Mouse (Mus musculus): ENCODE measurements around the gene Arhgef3.

Arhgef3 gene

GRCm38 (mm10) chr14:27303294-27303693 lies 188.6 kb downstream of the Arhgef3 start:
- DNase-seq (ENCODE audit: low read depth in 2 of 2, low spot score in 2 of 2): no peak

GRCm38 (mm10) chr14:27304408-27304807 lies 189.7 kb downstream of the Arhgef3 start:
- no peak for DNase-seq (ENCODE audit: low read depth in 2 of 2, low spot score in 2 of 2)

GRCm38 (mm10) chr14:27308761-27309160 lies 194.1 kb downstream of the Arhgef3 start:
- no peak for DNase-seq (ENCODE audit: low read depth in 2 of 2, low spot score in 2 of 2)

GRCm38 (mm10) chr14:27310559-27311242 lies 196.0 kb downstream of the Arhgef3 start:
- DNase-seq (ENCODE audit: low read depth in 2 of 2, low spot score in 2 of 2): no peak

GRCm38 (mm10) chr14:27312380-27312779 lies 197.7 kb downstream of the Arhgef3 start:
- no peak for DNase-seq (ENCODE audit: low read depth in 2 of 2, low spot score in 2 of 2)

- no peak for DNase-seq (ENCODE audit: low read depth in 2 of 2, low spot score in 2 of 2)
Observed at GRCm38 (mm10) chr14:27315737-27316136, 201.0 kb downstream of the Arhgef3 start.

GRCm38 (mm10) chr14:27317146-27317545 lies 202.4 kb downstream of the Arhgef3 start:
- peak; percentile 57 to 71 for DNase-seq (ENCODE audit: low read depth in 2 of 2, low spot score in 2 of 2)

- no peak for DNase-seq (ENCODE audit: low read depth in 2 of 2, low spot score in 2 of 2)
Observed at GRCm38 (mm10) chr14:27319386-27319785, 204.7 kb downstream of the Arhgef3 start.

GRCm38 (mm10) chr14:27322041-27322440 lies 207.3 kb downstream of the Arhgef3 start:
- DNase-seq (ENCODE audit: low read depth in 2 of 2, low spot score in 2 of 2): no peak

GRCm38 (mm10) chr14:27324689-27325088 lies 210.0 kb downstream of the Arhgef3 start:
- DNase-seq (ENCODE audit: low read depth in 2 of 2, low spot score in 2 of 2): no peak

- no peak for DNase-seq (ENCODE audit: low read depth in 2 of 2, low spot score in 2 of 2)
Observed at GRCm38 (mm10) chr14:27325537-27325936, 210.8 kb downstream of the Arhgef3 start.

GRCm38 (mm10) chr14:27327862-27328261 lies 213.2 kb downstream of the Arhgef3 start:
- DNase-seq (ENCODE audit: low read depth in 2 of 2, low spot score in 2 of 2): no peak

GRCm38 (mm10) chr14:27328952-27329351 lies 214.3 kb downstream of the Arhgef3 start:
- no peak for DNase-seq (ENCODE audit: low read depth in 2 of 2, low spot score in 2 of 2)

- no peak for DNase-seq (ENCODE audit: low read depth in 2 of 2, low spot score in 2 of 2)
Observed at GRCm38 (mm10) chr14:27331490-27332035, 216.9 kb downstream of the Arhgef3 start.

GRCm38 (mm10) chr14:27332359-27332987 lies 217.8 kb downstream of the Arhgef3 start:
- DNase-seq (ENCODE audit: low read depth in 2 of 2, low spot score in 2 of 2): no peak

- DNase-seq (ENCODE audit: low read depth in 2 of 2, low spot score in 2 of 2): peak; percentile 87 to 93
Observed at GRCm38 (mm10) chr14:27335331-27336207, 220.9 kb downstream of the Arhgef3 start.

GRCm38 (mm10) chr14:27336208-27337114 lies 221.8 kb downstream of the Arhgef3 start:
- DNase-seq (ENCODE audit: low read depth in 2 of 2, low spot score in 2 of 2): peak; percentile 46 to 47

GRCm38 (mm10) chr14:27337156-27337555 lies 222.5 kb downstream of the Arhgef3 start:
- peak in 1 of 2 experiments; percentile 29 for DNase-seq (ENCODE audit: low read depth in 2 of 2, low spot score in 2 of 2)

GRCm38 (mm10) chr14:27338034-27338708 lies 223.5 kb downstream of the Arhgef3 start:
- DNase-seq (ENCODE audit: low read depth in 2 of 2, low spot score in 2 of 2): peak; percentile 35 to 68
